Mouse (Mus musculus) embryo, embryonic 9.5 days (tissue): ENCODE measurements at regions not wholly inside any gene's neighbourhood (a gene's known extent, or its start where the extent isn't known, plus 50 kb on each side); places are given as distances from the start of the nearest gene placed in this dataset.

Experiments
- DNase-seq: peaks from one replicate; pipeline ENCODE4 v3.0.0-alpha.2; 2017; ENCODE audit errors: extremely low spot score

DNA sequence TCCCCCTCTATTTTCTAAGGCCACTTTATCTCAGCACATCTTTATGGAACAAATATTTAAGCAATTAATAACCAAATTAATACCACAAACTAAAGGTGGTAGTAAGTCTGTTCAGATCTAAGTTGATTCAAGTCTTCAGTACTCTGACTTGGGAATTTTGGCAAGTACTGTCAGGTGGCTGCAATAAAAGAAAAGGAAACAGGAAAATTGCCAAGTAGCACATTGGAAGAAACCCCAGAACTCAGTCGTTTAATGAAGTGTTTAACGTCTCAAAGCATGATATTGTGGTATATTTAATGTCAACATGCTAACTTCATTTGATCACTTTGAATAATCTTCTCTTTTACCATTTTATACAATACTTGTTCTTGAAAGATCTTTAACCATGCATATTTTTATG lies 142.2 kb downstream of the Gm11146 start:
- DNase-seq = no peak

GRCm38 (mm10) chr16:77444647-77445046 lies 157.2 kb downstream of the Gm11146 start:
- DNase-seq = no peak

DNA sequence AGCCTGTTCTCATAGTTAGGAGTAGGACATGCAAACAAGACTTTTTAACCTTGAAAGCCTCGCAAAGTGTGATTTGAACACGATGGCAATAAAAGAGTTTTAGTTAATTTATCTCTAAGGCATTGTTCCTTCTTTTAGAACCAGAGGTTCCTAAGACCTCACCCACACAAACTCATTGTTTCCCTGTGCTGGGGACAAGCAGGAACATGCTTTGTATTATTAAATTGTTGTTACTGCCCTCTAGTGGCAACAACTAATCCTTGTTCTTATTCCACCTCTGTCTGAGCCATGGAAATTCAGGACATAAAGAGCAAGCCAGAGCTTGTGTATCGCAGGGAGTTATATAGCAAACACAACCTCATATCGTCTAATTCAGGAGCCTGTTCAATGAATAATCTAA lies 157.9 kb downstream of the Gm11146 start:
- DNase-seq = peak; percentile 65

- no peak for DNase-seq
These were observed 158.6 kb downstream of the Gm11146 start for GRCm38 (mm10) chr16:77443318-77443717.

DNA sequence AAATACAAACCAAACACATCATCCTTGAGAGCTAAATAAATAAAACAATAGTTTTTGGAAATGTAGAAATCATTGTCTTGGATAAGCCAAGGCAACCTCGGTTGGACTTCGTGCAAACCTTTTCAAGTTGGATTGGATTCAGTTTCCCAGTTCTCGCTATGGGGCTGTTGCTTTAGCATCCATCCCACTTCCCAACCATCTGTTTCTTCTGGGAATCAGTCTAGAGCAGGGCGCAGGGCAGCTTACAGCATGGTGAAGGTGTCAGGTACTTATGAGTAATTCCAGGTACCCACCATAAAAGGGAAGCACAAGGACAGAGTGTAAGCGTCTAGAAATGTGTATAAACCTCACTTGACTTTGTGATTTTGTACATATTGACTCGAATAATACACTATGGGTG lies 159.0 kb downstream of the Gm11146 start:
- no peak for DNase-seq

- no peak for DNase-seq
These were observed 170.5 kb downstream of the Gm11146 start for GRCm38 (mm10) chr16:77431345-77431744.

- no peak for DNase-seq
These were observed 179.2 kb downstream of the Gm11146 start for GRCm38 (mm10) chr16:77422385-77423363.

GRCm38 (mm10) chr16:77421591-77422024 lies 180.3 kb downstream of the Gm11146 start:
- DNase-seq = peak; percentile 73

- DNase-seq = no peak
These were observed 180.9 kb downstream of the Gm11146 start for GRCm38 (mm10) chr16:77421001-77421400.

DNA sequence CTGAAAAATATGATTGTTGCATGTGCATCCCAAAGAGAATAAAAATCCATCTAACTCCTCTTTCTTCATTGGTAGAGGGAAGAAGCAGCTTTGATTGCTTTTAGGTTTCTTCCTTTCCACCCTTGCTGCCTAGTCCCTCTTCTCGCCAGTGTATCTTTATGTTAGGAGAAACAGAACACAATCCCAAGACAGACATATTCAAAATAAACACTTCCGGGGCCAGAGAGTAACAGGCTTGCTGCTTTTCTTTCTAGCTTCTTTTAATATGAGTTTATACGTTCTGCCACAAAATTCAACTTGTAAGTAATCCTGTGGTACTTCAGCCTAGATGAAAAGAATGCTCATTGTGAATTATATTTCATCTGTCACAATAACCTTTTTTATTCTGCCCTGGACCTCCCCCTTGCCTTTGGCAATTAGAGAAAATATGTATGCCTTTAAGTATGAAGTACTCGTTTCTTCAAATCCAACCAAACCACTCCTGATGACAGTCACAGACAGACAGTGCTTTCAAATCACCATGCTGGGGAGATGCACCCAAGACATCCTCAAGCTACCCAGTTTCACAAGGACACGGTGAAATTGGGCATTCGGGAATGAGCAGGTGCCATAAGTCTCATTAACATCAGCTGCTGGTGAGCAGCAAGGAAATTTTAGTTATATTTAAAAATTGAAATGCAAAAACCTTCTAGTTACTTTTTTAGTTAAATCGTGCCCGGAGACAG lies 181.6 kb downstream of the Gm11146 start:
- no peak for DNase-seq

GRCm38 (mm10) chr16:77419116-77419735 lies 182.7 kb downstream of the Gm11146 start:
- no peak for DNase-seq

- no peak for DNase-seq
These were observed 183.4 kb downstream of the Gm11146 start for GRCm38 (mm10) chr16:77418486-77418885.

DNA sequence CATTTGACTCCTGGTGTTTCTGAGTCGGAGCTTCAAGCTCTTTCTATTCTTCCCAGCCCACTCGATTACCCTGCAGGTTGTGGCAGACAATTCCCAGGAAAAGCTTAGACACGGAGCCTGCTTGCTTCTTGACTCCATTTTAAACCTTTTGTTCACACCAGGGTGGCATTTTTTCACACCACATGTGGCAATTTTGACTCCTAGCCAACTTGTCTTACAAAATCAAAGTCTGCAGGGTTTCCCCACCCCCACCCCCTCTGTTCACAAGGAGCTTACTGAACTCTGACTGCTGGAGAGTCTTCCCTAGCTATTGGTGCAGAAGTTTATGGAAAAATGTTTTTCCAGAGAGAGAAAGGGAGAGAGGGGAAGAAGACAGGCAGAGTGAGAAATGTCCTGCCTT lies 184.1 kb downstream of the Gm11146 start:
- DNase-seq = peak; percentile 65

DNA sequence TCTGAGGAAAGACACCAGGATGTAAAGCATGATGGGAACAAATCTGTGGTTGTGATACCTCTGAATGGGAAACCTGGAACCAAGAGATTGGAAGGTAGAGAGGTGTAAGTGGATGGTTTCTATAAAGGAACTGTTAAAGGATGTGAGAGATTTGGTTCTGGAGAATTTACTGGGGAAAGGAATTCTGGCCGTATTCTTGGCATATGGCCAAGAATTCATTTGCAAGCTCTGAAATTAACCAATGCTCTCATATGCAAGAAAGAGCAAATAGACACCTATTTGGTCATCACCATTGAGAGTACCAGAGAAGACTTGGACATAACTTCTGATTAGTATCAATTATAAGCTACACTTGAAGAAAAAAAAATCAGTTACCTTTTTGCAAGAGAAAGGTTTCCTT lies 187.3 kb downstream of the Gm11146 start:
- no peak for DNase-seq

- DNase-seq = no peak
These were observed 192.7 kb downstream of the Gm11146 start for GRCm38 (mm10) chr16:77409168-77409567.

- DNase-seq = no peak
These were observed 194.9 kb downstream of the Gm11146 start for GRCm38 (mm10) chr16:77406999-77407398.

DNA sequence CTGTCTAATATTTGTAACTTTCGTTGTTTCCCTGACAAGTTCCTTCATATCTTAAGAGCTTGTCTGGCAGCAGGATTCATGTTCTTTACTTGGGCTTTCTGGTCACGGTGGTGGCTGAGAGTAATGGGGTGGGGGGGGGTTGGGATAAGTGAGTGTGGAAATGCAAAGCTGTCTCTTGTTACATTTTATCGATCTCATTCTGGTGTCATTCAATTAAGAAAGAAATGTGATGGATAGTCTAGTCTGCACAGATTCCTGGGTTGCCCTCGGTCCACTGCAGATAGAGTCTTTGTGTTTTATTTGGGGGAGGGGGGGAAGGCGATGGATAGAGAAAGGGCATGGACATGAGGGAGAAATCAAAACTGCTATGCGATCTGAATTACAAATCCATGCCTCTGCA lies 196.0 kb downstream of the Gm11146 start:
- no peak for DNase-seq

DNA sequence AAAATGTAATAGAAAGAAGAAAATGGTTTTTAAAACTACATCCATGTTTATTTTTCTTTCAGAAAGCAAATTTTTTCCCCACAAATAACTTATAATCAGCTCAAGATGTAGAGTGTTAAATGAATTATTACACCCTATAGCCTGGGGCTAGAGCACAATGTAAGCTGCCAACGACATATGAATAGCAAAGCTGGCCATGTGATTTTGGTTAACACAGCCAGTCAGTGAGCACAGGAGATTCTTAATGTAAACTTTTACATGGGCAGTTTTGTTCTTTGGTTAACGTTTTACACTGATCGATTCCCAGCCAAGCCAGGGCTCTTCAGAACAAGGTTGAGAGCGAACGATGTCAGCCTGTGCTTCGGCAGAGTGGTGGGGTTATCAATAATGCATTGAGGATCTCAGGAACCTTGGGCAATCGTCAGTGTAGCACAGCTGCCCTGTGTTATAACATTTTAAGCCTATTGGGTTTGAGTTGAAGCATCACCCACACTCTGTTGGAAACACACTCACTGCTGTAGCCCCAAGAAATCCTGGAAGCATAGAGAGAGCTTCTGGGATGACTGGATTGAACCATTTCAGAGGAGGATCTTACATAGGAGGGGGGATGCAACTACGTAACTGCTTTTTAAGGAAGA lies 196.6 kb downstream of the Gm11146 start:
- no peak for DNase-seq

DNA sequence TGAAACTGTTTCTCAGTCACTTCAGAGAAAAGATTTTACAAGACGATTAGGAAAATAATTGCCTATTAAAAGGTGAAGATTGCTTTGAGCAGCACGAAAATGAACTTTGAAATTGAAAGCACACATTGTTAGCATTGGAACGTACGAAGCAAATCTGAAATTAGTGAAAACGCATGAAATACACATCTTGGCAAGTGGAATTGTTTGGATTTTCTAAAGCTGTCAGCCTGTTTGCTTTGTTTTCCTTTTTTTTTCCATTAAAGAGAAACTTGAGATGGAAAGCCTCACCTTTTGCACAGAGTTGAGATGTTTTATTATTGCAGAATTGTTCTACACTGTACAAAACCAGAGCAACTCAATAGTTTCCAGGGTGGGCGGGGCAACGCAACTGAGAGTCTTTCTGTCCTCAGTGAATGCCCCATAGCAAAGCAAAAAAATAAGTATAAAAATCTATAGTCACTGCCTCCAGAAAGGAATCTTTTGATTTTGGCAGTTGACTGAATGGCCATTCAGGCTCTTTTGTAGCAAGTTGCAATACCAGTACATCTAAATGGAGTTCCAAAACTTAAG lies 199.1 kb downstream of the Gm11146 start:
- no peak for DNase-seq

DNA sequence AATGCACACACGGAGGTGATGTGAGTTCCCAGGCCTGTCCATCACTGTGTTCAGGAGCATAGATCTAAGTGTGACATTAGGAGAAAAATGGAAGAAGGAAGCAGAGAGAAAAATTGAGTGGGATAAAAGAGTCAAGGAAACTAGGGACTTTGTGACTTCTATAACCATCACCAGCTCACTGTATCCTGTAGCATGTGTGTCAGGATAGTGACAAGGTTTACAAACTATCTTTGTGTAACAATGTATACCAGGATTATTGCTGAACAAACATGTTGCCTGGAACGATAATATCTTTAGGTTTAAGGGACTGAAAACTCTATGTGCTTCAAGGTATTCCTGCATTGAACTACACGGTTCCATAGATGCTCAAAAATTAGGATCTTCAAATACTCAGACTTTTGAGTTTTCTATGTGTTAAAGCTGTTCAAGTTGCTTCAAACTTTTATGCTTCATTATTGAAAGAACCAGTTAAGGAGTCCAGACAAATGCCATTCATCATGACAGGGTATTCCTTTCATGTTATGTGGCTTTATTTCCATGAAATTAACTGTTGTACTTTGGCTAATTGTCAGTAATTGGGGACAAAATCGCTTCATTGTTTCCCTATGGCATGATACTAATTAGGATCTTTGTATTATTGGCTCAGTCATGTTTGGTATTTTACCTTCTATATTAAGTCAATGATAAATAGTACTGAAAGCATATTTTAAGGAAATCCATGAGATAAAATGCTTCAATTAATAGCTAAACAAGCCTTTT lies 200.5 kb downstream of the Gm11146 start:
- DNase-seq = no peak
